Mouse (Mus musculus): ENCODE data around the gene Nhlh2. TPM values are rescaled to one million over a fixed set of nuclear protein-coding genes. Genes with fewer than 3 reads are reported as not detected.

Nhlh2 gene
- polyA plus RNA-seq, 1 experiment from 2014 or later: not detected

GRCm38 (mm10) chr3:101978299-101978994 lies 31.4 kb upstream of the Nhlh2 start:
- no peak overlapping the region for H3K4me3 ChIP-seq (ENCODE audit: low read depth, low read length)

GRCm38 (mm10) chr3:101983917-101984316 lies 26.0 kb upstream of the Nhlh2 start:
- H3K4me3 ChIP-seq (ENCODE audit: low read depth, low read length): no peak overlapping the region
- H3K9me3 ChIP-seq (ENCODE audit: low read length): no peaks in the 10 kb centered on the region
- H3K4me1 ChIP-seq (ENCODE audit: insufficient read depth): no peaks in the 10 kb centered on the region
- TF ChIP-seq EP300 (IDR thresholded peaks at IDR 0.05; ENCODE audit: low read depth): no peak
- no peak for TF ChIP-seq CTCF (IDR thresholded peaks at IDR 0.05; ENCODE audit: low read depth)
- no peak overlapping the region for H3K9ac ChIP-seq (replicated peaks)
- no peak overlapping the region for H3K4me2 ChIP-seq (ENCODE audit: low read depth, low read length)
- ATAC-seq (no peak), DNase-seq (no peak)
- H3K27ac ChIP-seq (ENCODE audit: low read depth): no peak overlapping the region
- 56% methylated on average over 4 of the region's 4 CpGs for WGBS (ENCODE audit: insufficient replicate concordance)
- no peaks in the 10 kb centered on the region for H3K36me3 ChIP-seq (replicated peaks; ENCODE audit: insufficient read depth, low read length)
- H3K27me3 ChIP-seq (ENCODE audit: insufficient read depth, low read length): no peaks in the 10 kb centered on the region

More at GRCm38 (mm10) chr3:101978299-101978994, 31.4 kb upstream of the Nhlh2 start:
- no peak overlapping the region for H3K27ac ChIP-seq (ENCODE audit: low read depth)
- H3K9ac ChIP-seq (replicated peaks): no peak overlapping the region
- no peaks in the 10 kb centered on the region for H3K36me3 ChIP-seq (replicated peaks; ENCODE audit: insufficient read depth, low read length)
- 80% methylated on average over 10 of the region's 10 CpGs for WGBS (ENCODE audit: insufficient replicate concordance)
- DNase-seq (no peak), ATAC-seq (no peak)
- no peaks in the 10 kb centered on the region for H3K4me1 ChIP-seq (ENCODE audit: insufficient read depth)
- H3K9me3 ChIP-seq (ENCODE audit: low read length): no peaks in the 10 kb centered on the region
- H3K27me3 ChIP-seq (ENCODE audit: insufficient read depth, low read length): no peaks in the 10 kb centered on the region
- TF ChIP-seq EP300 (IDR thresholded peaks at IDR 0.05; ENCODE audit: low read depth): no peak
- no peak overlapping the region for H3K4me2 ChIP-seq (ENCODE audit: low read depth, low read length)

- no peak overlapping the region for H3K27ac ChIP-seq (ENCODE audit: low read depth)
- H3K27me3 ChIP-seq (ENCODE audit: insufficient read depth, low read length): no peaks in the 10 kb centered on the region
- no peak overlapping the region for H3K9ac ChIP-seq (replicated peaks)
- no peak overlapping the region for H3K4me3 ChIP-seq (ENCODE audit: low read depth, low read length)
- H3K36me3 ChIP-seq (replicated peaks; ENCODE audit: insufficient read depth, low read length): no peaks in the 10 kb centered on the region
- TF ChIP-seq EP300 (IDR thresholded peaks at IDR 0.05; ENCODE audit: low read depth): no peak
- H3K4me1 ChIP-seq (ENCODE audit: insufficient read depth): no peaks in the 10 kb centered on the region
- H3K9me3 ChIP-seq (ENCODE audit: low read length): no peaks in the 10 kb centered on the region
- WGBS (ENCODE audit: insufficient replicate concordance): 69% methylated on average over 8 of the region's 8 CpGs
- no peak for ATAC-seq
- H3K4me2 ChIP-seq (ENCODE audit: low read depth, low read length): no peak overlapping the region
- no peak for DNase-seq
Observed at GRCm38 (mm10) chr3:101985634-101986033, 24.2 kb upstream of the Nhlh2 start.

- TF ChIP-seq EP300 (IDR thresholded peaks at IDR 0.05; ENCODE audit: low read depth): no peak
- TF ChIP-seq CTCF (IDR thresholded peaks at IDR 0.05; ENCODE audit: low read depth): no peak
- H3K9ac ChIP-seq (replicated peaks): no peak overlapping the region
- ATAC-seq (no peak), DNase-seq (no peak)
- H3K9me3 ChIP-seq (ENCODE audit: low read length): no peaks in the 10 kb centered on the region
- no peak overlapping the region for H3K27ac ChIP-seq (ENCODE audit: low read depth)
- no peaks in the 10 kb centered on the region for H3K27me3 ChIP-seq (ENCODE audit: insufficient read depth, low read length)
- no peak overlapping the region for H3K4me3 ChIP-seq (ENCODE audit: low read depth, low read length)
- H3K4me1 ChIP-seq (ENCODE audit: insufficient read depth): no peaks in the 10 kb centered on the region
- no peak overlapping the region for H3K4me2 ChIP-seq (ENCODE audit: low read depth, low read length)
- no peaks in the 10 kb centered on the region for H3K36me3 ChIP-seq (replicated peaks; ENCODE audit: insufficient read depth, low read length)
- 60% methylated on average over 3 of the region's 3 CpGs for WGBS (ENCODE audit: insufficient replicate concordance)
Observed at GRCm38 (mm10) chr3:101990136-101990535, 19.7 kb upstream of the Nhlh2 start.

- no peak for TF ChIP-seq EP300 (IDR thresholded peaks at IDR 0.05; ENCODE audit: low read depth)
- no peak for TF ChIP-seq CTCF (IDR thresholded peaks at IDR 0.05; ENCODE audit: low read depth)
- 64% methylated on average over 6 of the region's 6 CpGs for WGBS (ENCODE audit: insufficient replicate concordance)
- no peak for DNase-seq
Observed at GRCm38 (mm10) chr3:101990995-101991516, 18.8 kb upstream of the Nhlh2 start.

GRCm38 (mm10) chr3:101997851-101998250 lies 12.0 kb upstream of the Nhlh2 start:
- Histone ChIP-seq H3K36me3 (replicated peaks; ENCODE audit: insufficient read depth, low read length) (no peaks in the 10 kb centered on the region), H3K9ac (replicated peaks) (no peak overlapping the region), H3K4me1 (ENCODE audit: insufficient read depth) (no peaks in the 10 kb centered on the region), H3K27me3 (ENCODE audit: insufficient read depth, low read length) (no peaks in the 10 kb centered on the region), H3K9me3 (ENCODE audit: low read length) (no peaks in the 10 kb centered on the region), H3K4me2 (ENCODE audit: low read depth, low read length) (no peak overlapping the region), H3K4me3 (ENCODE audit: low read depth, low read length) (no peak overlapping the region), H3K27ac (ENCODE audit: low read depth) (no peak overlapping the region)
- no peak for TF ChIP-seq CTCF (IDR thresholded peaks at IDR 0.05; ENCODE audit: low read depth)
- TF ChIP-seq EP300 (IDR thresholded peaks at IDR 0.05; ENCODE audit: low read depth): no peak
- 78% methylated on average over 3 of the region's 3 CpGs for WGBS (ENCODE audit: insufficient replicate concordance)
- ATAC-seq (no peak), DNase-seq (no peak)

More at GRCm38 (mm10) chr3:101990995-101991516, 18.8 kb upstream of the Nhlh2 start:
- no peak overlapping the region for H3K4me3 ChIP-seq (ENCODE audit: low read depth, low read length)
- H3K27me3 ChIP-seq (ENCODE audit: insufficient read depth, low read length): no peaks in the 10 kb centered on the region
- no peak overlapping the region for H3K27ac ChIP-seq (ENCODE audit: low read depth)
- H3K36me3 ChIP-seq (replicated peaks; ENCODE audit: insufficient read depth, low read length): no peaks in the 10 kb centered on the region
- no peak for ATAC-seq
- no peaks in the 10 kb centered on the region for H3K4me1 ChIP-seq (ENCODE audit: insufficient read depth)
- no peak overlapping the region for H3K4me2 ChIP-seq (ENCODE audit: low read depth, low read length)
- no peak overlapping the region for H3K9ac ChIP-seq (replicated peaks)
- H3K9me3 ChIP-seq (ENCODE audit: low read length): no peaks in the 10 kb centered on the region

Measured in liver, postnatal 0 days (tissue).